Mouse (Mus musculus) cerebellum, adult 2 months (tissue): ENCODE measurements around the gene Nipsnap2.

Experiments
- CTCF ChIP-seq: fragments of 200-500 bp; IDR thresholded peaks from 2 replicates; pipeline ENCODE4 v1.5.1; 2011; ENCODE audit warnings: low read depth, mild to moderate bottlenecking, control low read depth, low read length, moderate library complexity, borderline replicate concordance; ENCODE audit not compliant: insufficient read depth
- POLR2A ChIP-seq: fragments of 200-500 bp; IDR thresholded peaks from 2 replicates; pipeline ENCODE4 v1.6.1; 2011; ENCODE audit warnings: low read length, control low read depth, borderline replicate concordance; ENCODE audit not compliant: insufficient read depth

GRCm38 (mm10) chr5:129761865-129762540, 37.1 kb downstream of the Nipsnap2 start:
- no peak for TF ChIP-seq POLR2A
- no peak for TF ChIP-seq CTCF
